Mouse (Mus musculus) liver, embryonic 14.5 days (tissue): ENCODE data around the gene Cep55.

Experiments
- CTCF ChIP-seq: IDR thresholded peaks from 2 replicates; pipeline ENCODE4 v1.5.1; 2016; ENCODE audit warnings: antibody characterized with exemption, low read depth, control low read depth
- EP300 ChIP-seq: IDR thresholded peaks from 2 replicates; pipeline ENCODE4 v1.6.1; 2016; ENCODE audit warnings: antibody characterized with exemption, low read depth

GRCm38 (mm10) chr19:38112575-38112974 lies 57.8 kb downstream of the Cep55 start:
- TF ChIP-seq CTCF, result no peak
- no peak for TF ChIP-seq EP300
